Mouse (Mus musculus): ENCODE measurements around the gene Slc9b2. TPM values are rescaled to one million over a fixed set of nuclear protein-coding genes. Genes with fewer than 3 reads are reported as not detected.

Slc9b2 gene
- total RNA-seq, 1 experiment, result 5.2 TPM

- no peak for DNase-seq (ENCODE audit: low read depth, low spot score)
- Histone ChIP-seq H3K4me1 (ENCODE audit: control insufficient read depth in 2 of 2, insufficient read depth in 2 of 2, low read length in 2 of 2, poor library complexity in 1 of 2) (peaks cover 0 to 8% of the 10 kb centered on the region in 2 experiments; a peak in 2 of 4 replicates), H3K9me3 (ENCODE audit: control insufficient read depth, insufficient read depth, low read depth, low read length) (no peaks in the 10 kb centered on the region), H3K36me3 (ENCODE audit: control insufficient read depth, insufficient read depth, low read length, poor library complexity, severe bottlenecking) (no peaks in the 10 kb centered on the region), H3K9ac (ENCODE audit: insufficient read depth, low read depth, low read length, poor library complexity, severe bottlenecking) (no peak overlapping the region), H3K4me3 (ENCODE audit: insufficient read depth in 1 of 2, low read depth in 1 of 2, low read length in 2 of 2, poor library complexity in 1 of 2, severe bottlenecking in 1 of 2) (no peak overlapping the region), H3K27ac (ENCODE audit: insufficient read depth, low read depth, low read length, poor library complexity, severe bottlenecking) (peak overlapping the region; percentile 27; the same call in 1 of the 2 replicates)
- in situ Hi-C loops (cut with MboI; ENCODE audit: low sequenced_read_pairs in 2 of 2, unreplicated experiment in 2 of 2), result no loop called here
- TF ChIP-seq ZC3H11A (IDR thresholded peaks at IDR 0.05; ENCODE audit: borderline replicate concordance, low read depth, low read length) (no peak), CHD2 (IDR thresholded peaks at IDR 0.05; ENCODE audit: low read depth, low read length) (no peak), ZNF384 (IDR thresholded peaks at IDR 0.05; ENCODE audit: low read depth, low read length) (no peak), MAFK (IDR thresholded peaks at IDR 0.05; ENCODE audit: insufficient read depth, low read depth, low read length) (no peak), HCFC1 (IDR thresholded peaks at IDR 0.05; ENCODE audit: borderline replicate concordance, insufficient read depth, low read length) (no peak)
Measured at GRCm38 (mm10) chr3:135332691-135333090, 25.2 kb downstream of the Slc9b2 start.

GRCm38 (mm10) chr3:135333763-135334162 is 26.3 kb downstream of the Slc9b2 start:
- Histone ChIP-seq H3K9ac (ENCODE audit: insufficient read depth, low read depth, low read length, poor library complexity, severe bottlenecking) (no peak overlapping the region), H3K4me1 (ENCODE audit: control insufficient read depth in 2 of 2, insufficient read depth in 2 of 2, low read length in 2 of 2, poor library complexity in 1 of 2) (peaks cover 0 to 8% of the 10 kb centered on the region in 2 experiments; a peak in 2 of 4 replicates), H3K4me3 (ENCODE audit: insufficient read depth in 1 of 2, low read depth in 1 of 2, low read length in 2 of 2, poor library complexity in 1 of 2, severe bottlenecking in 1 of 2) (no peak overlapping the region), H3K36me3 (ENCODE audit: control insufficient read depth, insufficient read depth, low read length, poor library complexity, severe bottlenecking) (no peaks in the 10 kb centered on the region), H3K27ac (ENCODE audit: insufficient read depth, low read depth, low read length, poor library complexity, severe bottlenecking) (peak overlapping the region; percentile 62; the same call in 1 of the 2 replicates), H3K9me3 (ENCODE audit: control insufficient read depth, insufficient read depth, low read depth, low read length) (no peaks in the 10 kb centered on the region)
- TF ChIP-seq CHD2 (IDR thresholded peaks at IDR 0.05; ENCODE audit: low read depth, low read length) (no peak), HCFC1 (IDR thresholded peaks at IDR 0.05; ENCODE audit: borderline replicate concordance, insufficient read depth, low read length) (no peak), ZNF384 (IDR thresholded peaks at IDR 0.05; ENCODE audit: low read depth, low read length) (no peak), ZC3H11A (IDR thresholded peaks at IDR 0.05; ENCODE audit: borderline replicate concordance, low read depth, low read length) (no peak), MAFK (IDR thresholded peaks at IDR 0.05; ENCODE audit: insufficient read depth, low read depth, low read length) (no peak)
- in situ Hi-C loops (cut with MboI; ENCODE audit: low sequenced_read_pairs in 2 of 2, unreplicated experiment in 2 of 2), result no loop called here
- DNase-seq (ENCODE audit: low read depth, low spot score), result no peak

- peaks cover 0 to 2% of the 10 kb centered on the region in 2 experiments; a peak in 1 of 4 replicates for H3K4me1 ChIP-seq (ENCODE audit: control insufficient read depth in 2 of 2, insufficient read depth in 2 of 2, low read length in 2 of 2, poor library complexity in 1 of 2)
- no peak for DNase-seq (ENCODE audit: low read depth, low spot score)
- H3K36me3 ChIP-seq (ENCODE audit: control insufficient read depth, insufficient read depth, low read length, poor library complexity, severe bottlenecking), result peaks cover 2% of the 10 kb centered on the region; the same call in 1 of the 2 replicates
- peak within 1 kb of the TSS; percentile 77 to 83 for H3K4me3 ChIP-seq (ENCODE audit: insufficient read depth in 1 of 2, low read depth in 1 of 2, low read length in 2 of 2, poor library complexity in 1 of 2, severe bottlenecking in 1 of 2)
- H3K9me3 ChIP-seq (ENCODE audit: control insufficient read depth, insufficient read depth, low read depth, low read length), result no peaks in the 10 kb centered on the region
- H3K9ac ChIP-seq (ENCODE audit: insufficient read depth, low read depth, low read length, poor library complexity, severe bottlenecking), result peak within 1 kb of the TSS; percentile 75
- in situ Hi-C loops (cut with MboI; ENCODE audit: low sequenced_read_pairs in 2 of 2, unreplicated experiment in 2 of 2), result no loop called here
- no peak within 1 kb of the TSS for H3K27ac ChIP-seq (ENCODE audit: insufficient read depth, low read depth, low read length, poor library complexity, severe bottlenecking)
- no peak for TF ChIP-seq MAFK (IDR thresholded peaks at IDR 0.05; ENCODE audit: insufficient read depth, low read depth, low read length)
- TF ChIP-seq ZNF384 (IDR thresholded peaks at IDR 0.05; ENCODE audit: low read depth, low read length), result peak; percentile 93
- no peak for TF ChIP-seq HCFC1 (IDR thresholded peaks at IDR 0.05; ENCODE audit: borderline replicate concordance, insufficient read depth, low read length)
Measured at GRCm38 (mm10) chr3:135347739-135348264, 40.3 kb downstream of the Slc9b2 start, which contains the start of gene Slc9b1. Slc9b1 (plus strand) TSS chr3:135348029.

- no peak for DNase-seq (ENCODE audit: low read depth, low spot score)
- Histone ChIP-seq H3K4me3 (ENCODE audit: insufficient read depth in 1 of 2, low read depth in 1 of 2, low read length in 2 of 2, poor library complexity in 1 of 2, severe bottlenecking in 1 of 2) (no peak overlapping the region), H3K9me3 (ENCODE audit: control insufficient read depth, insufficient read depth, low read depth, low read length) (no peaks in the 10 kb centered on the region), H3K4me1 (ENCODE audit: control insufficient read depth in 2 of 2, insufficient read depth in 2 of 2, low read length in 2 of 2, poor library complexity in 1 of 2) (peaks cover 0 to 2% of the 10 kb centered on the region in 2 experiments; a peak in 1 of 4 replicates), H3K36me3 (ENCODE audit: control insufficient read depth, insufficient read depth, low read length, poor library complexity, severe bottlenecking) (peaks cover 5% of the 10 kb centered on the region), H3K9ac (ENCODE audit: insufficient read depth, low read depth, low read length, poor library complexity, severe bottlenecking) (no peak overlapping the region), H3K27ac (ENCODE audit: insufficient read depth, low read depth, low read length, poor library complexity, severe bottlenecking) (no peak overlapping the region)
- TF ChIP-seq ZNF384 (IDR thresholded peaks at IDR 0.05; ENCODE audit: low read depth, low read length) (no peak), CHD2 (IDR thresholded peaks at IDR 0.05; ENCODE audit: low read depth, low read length) (no peak), ZC3H11A (IDR thresholded peaks at IDR 0.05; ENCODE audit: borderline replicate concordance, low read depth, low read length) (no peak), HCFC1 (IDR thresholded peaks at IDR 0.05; ENCODE audit: borderline replicate concordance, insufficient read depth, low read length) (no peak), MAFK (IDR thresholded peaks at IDR 0.05; ENCODE audit: insufficient read depth, low read depth, low read length) (no peak)
- in situ Hi-C loops (cut with MboI; ENCODE audit: low sequenced_read_pairs in 2 of 2, unreplicated experiment in 2 of 2), result no loop called here
Measured at GRCm38 (mm10) chr3:135349022-135349421, 41.5 kb downstream of the Slc9b2 start.
